Mouse (Mus musculus) ES-Bruce4 (cell line): ENCODE results near the gene Zc3h14.

ENCODE experiments used
- CTCF ChIP-seq: IDR thresholded peaks from one replicate; pipeline ENCODE4 v1.8.1; 2011; ENCODE audit warnings: low read depth, low read length
- EP300 ChIP-seq: IDR thresholded peaks from 2 replicates; pipeline ENCODE4 v1.6.1; 2011; ENCODE audit warnings: low read depth, low read length; ENCODE audit not compliant: insufficient read depth
- POLR2A ChIP-seq: IDR thresholded peaks from one replicate; pipeline ENCODE4 v1.8.1; 2011; ENCODE audit warnings: low read length; ENCODE audit not compliant: insufficient read depth

DNA sequence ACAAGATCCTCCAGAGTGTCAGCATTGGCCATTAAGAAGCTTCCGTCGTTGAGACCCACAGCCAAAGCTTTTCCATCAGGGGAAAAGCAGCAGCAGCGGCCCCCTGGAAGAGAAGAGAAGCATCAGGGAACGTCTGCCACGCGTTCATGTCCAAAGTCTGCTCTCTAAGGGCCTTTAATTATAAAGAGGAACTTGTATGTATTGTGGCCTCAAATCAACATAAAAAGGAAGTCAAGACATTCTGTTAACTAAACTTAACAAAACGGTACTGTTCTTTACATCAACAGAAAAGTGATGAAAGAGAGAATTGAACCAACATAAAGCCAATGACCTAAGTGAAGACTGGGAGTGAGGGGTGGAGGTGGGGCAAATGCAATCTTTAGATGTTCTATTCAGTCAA, 84.4 kb downstream of the Zc3h14 start:
- no peak for TF ChIP-seq CTCF
- no peak for TF ChIP-seq POLR2A
- TF ChIP-seq EP300: no peak
